Mouse (Mus musculus) megakaryocyte, embryonic 14.5 days (primary cell): ENCODE data around the gene Dstn. TPM values are rescaled to one million over a fixed set of nuclear protein-coding genes. Genes with fewer than 3 reads are reported as not detected.
A peak's percentile ranks its signal among the peaks of the same experiment; 100 is the strongest.

Experiments used
- H3K27me3 ChIP-seq: replicated peaks from 2 replicates; pipeline ENCODE3; 2012; ENCODE audit warnings: inconsistent platforms
- H3K36me3 ChIP-seq: replicated peaks from 2 replicates; pipeline ENCODE3; 2012; ENCODE audit warnings: low read length, inconsistent platforms, mixed read lengths
- H3K4me1 ChIP-seq: 2 replicates; pipeline ENCODE4 v1.6.1; 2012; ENCODE audit warnings: inconsistent platforms
- H3K4me3 ChIP-seq: replicated peaks from 2 replicates; pipeline ENCODE3; 2012; ENCODE audit warnings: moderate library complexity, mild to moderate bottlenecking, inconsistent platforms
- H3K9me3 ChIP-seq: 2 replicates; pipeline ENCODE4 v1.6.1; 2012; ENCODE audit warnings: inconsistent platforms
- FLI1 ChIP-seq: IDR thresholded peaks from 2 replicates; pipeline ENCODE4 v1.6.1; 2012; ENCODE audit warnings: low read length, inconsistent platforms, mixed read lengths
- GATA1 ChIP-seq: IDR thresholded peaks from 3 replicates; pipeline ENCODE4 v1.6.1; 2012; ENCODE audit warnings: mixed read lengths, low read length, inconsistent platforms, borderline replicate concordance
- polyA plus RNA-seq: library from polyadenylated mRNA; stranded (reverse); fragments of >175 nt; gene quantifications from 2 replicates; pipeline ENCODE4 v1.2.3, GENCODE M21; 2012; ENCODE audit warnings: low replicate concordance; ENCODE audit not compliant: insufficient read depth

Dstn gene
- polyA plus RNA-seq, 1 experiment: 18.3 TPM

- H3K27me3 ChIP-seq: no peaks in the 10 kb centered on the region
- peaks cover 53% of the 10 kb centered on the region for H3K36me3 ChIP-seq
- TF ChIP-seq GATA1 (no peak), FLI1 (no peak)
- H3K9me3 ChIP-seq: no peaks in the 10 kb centered on the region
- peaks cover 76% of the 10 kb centered on the region for H3K4me1 ChIP-seq
- peak overlapping the region; percentile 60 for H3K4me3 ChIP-seq
These were observed 77.0 kb downstream of the Dstn start for GRCm38 (mm10) chr2:143991964-143992672.

Other genes starting within 250 kb of the Dstn start
- 0.31 TPM in 1 of 2 replicates, not detected in the other for gene Bfsp1, start 52.1 kb upstream of the Dstn start, polyA plus RNA-seq
- 84.2 and 386 TPM in 2 replicates for gene Rrbp1, start 95.9 kb downstream of the Dstn start, polyA plus RNA-seq
- not detected in 2 replicates for gene Banf2, start 117.7 kb downstream of the Dstn start, polyA plus RNA-seq